Mouse (Mus musculus) kidney, adult 18-20 months (tissue): ENCODE data around the gene Dlg2.

Experiments used
- DNase-seq: peaks from one replicate; pipeline ENCODE4 v3.0.0; 2021

Gene Dlg2

GRCm38 (mm10) chr7:91790949-91791564, 1314.6 kb downstream of the Dlg2 start:
- DNase-seq, result no peak

GRCm38 (mm10) chr7:91806632-91807031, 1330.2 kb downstream of the Dlg2 start:
- DNase-seq, result no peak

GRCm38 (mm10) chr7:91810774-91811173, 1334.3 kb downstream of the Dlg2 start:
- DNase-seq, result no peak

- no peak for DNase-seq
Observed at GRCm38 (mm10) chr7:91818004-91818403, 1341.5 kb downstream of the Dlg2 start.

GRCm38 (mm10) chr7:91832207-91832606, 1355.7 kb downstream of the Dlg2 start:
- DNase-seq, result peak; percentile 2

- DNase-seq, result no peak
Observed at GRCm38 (mm10) chr7:91845723-91846122, 1369.3 kb downstream of the Dlg2 start.

- DNase-seq, result no peak
Observed at GRCm38 (mm10) chr7:91849364-91849763, 1372.9 kb downstream of the Dlg2 start.

- DNase-seq, result no peak
Observed at GRCm38 (mm10) chr7:91853653-91854052, 1377.2 kb downstream of the Dlg2 start.

- DNase-seq, result no peak
Observed at GRCm38 (mm10) chr7:91856931-91857330, 1380.5 kb downstream of the Dlg2 start.

- DNase-seq, result no peak
Observed at GRCm38 (mm10) chr7:91862806-91863531, 1386.5 kb downstream of the Dlg2 start.

- no peak for DNase-seq
Observed at GRCm38 (mm10) chr7:91868919-91869318, 1392.4 kb downstream of the Dlg2 start.

GRCm38 (mm10) chr7:91876831-91877230, 1400.4 kb downstream of the Dlg2 start:
- no peak for DNase-seq

- no peak for DNase-seq
Observed at GRCm38 (mm10) chr7:91877804-91878203, 1401.3 kb downstream of the Dlg2 start.

GRCm38 (mm10) chr7:91886336-91886735, 1409.9 kb downstream of the Dlg2 start:
- DNase-seq, result no peak

- no peak for DNase-seq
Observed at GRCm38 (mm10) chr7:91893991-91894390, 1417.5 kb downstream of the Dlg2 start.

GRCm38 (mm10) chr7:91896935-91897334, 1420.5 kb downstream of the Dlg2 start:
- DNase-seq, result no peak

GRCm38 (mm10) chr7:91897509-91897908, 1421.0 kb downstream of the Dlg2 start:
- no peak for DNase-seq

GRCm38 (mm10) chr7:91902503-91902902, 1426.0 kb downstream of the Dlg2 start:
- no peak for DNase-seq

GRCm38 (mm10) chr7:91916809-91917208, 1440.3 kb downstream of the Dlg2 start:
- no peak for DNase-seq

GRCm38 (mm10) chr7:91919099-91919498, 1442.6 kb downstream of the Dlg2 start:
- DNase-seq, result no peak

GRCm38 (mm10) chr7:91919738-91920137, 1443.3 kb downstream of the Dlg2 start:
- DNase-seq, result no peak

- DNase-seq, result no peak
Observed at GRCm38 (mm10) chr7:91934881-91935597, 1458.6 kb downstream of the Dlg2 start.

- no peak for DNase-seq
Observed at GRCm38 (mm10) chr7:91936193-91936592, 1459.7 kb downstream of the Dlg2 start.

GRCm38 (mm10) chr7:91943224-91943623, 1466.8 kb downstream of the Dlg2 start:
- DNase-seq, result no peak
